Mouse (Mus musculus) G1E-ER4 (cell line): Measurements from ENCODE around the gene Arhgap29. TPM values are rescaled to one million over a fixed set of nuclear protein-coding genes. Genes with fewer than 3 reads are reported as not detected.

Source experiments
- GATA1 ChIP-seq: IDR thresholded peaks from one replicate; pipeline ENCODE4 v1.8.0; 2012; ENCODE audit warnings: low read length, inconsistent platforms
- polyA plus RNA-seq: library from polyadenylated mRNA; stranded (reverse); fragments of >175 nt; gene quantifications from 2 replicates; pipeline ENCODE4 v1.2.3, GENCODE M21; 2012

Gene Arhgap29
- polyA plus RNA-seq, 1 experiment: not detected

DNA sequence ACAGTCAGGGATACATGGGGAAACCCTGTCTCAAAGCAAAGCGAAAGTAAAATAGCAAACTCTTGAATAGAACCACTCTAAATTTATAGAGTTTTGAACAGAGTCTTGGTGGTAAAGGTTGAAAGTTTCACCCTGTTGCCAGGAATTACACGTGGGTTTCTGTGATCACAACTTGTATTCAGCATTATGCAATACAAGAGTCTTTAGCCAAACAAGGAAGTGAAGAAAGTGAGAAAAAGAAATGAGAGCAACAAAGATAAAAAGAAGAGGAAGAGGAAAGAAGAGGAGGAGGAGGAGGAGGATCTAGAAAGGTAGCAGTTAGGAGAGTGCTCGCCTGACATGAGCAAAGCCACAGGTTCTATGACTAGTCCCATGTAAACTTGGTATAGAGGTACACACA, 70.0 kb downstream of the Arhgap29 start:
- no peak for TF ChIP-seq GATA1

DNA sequence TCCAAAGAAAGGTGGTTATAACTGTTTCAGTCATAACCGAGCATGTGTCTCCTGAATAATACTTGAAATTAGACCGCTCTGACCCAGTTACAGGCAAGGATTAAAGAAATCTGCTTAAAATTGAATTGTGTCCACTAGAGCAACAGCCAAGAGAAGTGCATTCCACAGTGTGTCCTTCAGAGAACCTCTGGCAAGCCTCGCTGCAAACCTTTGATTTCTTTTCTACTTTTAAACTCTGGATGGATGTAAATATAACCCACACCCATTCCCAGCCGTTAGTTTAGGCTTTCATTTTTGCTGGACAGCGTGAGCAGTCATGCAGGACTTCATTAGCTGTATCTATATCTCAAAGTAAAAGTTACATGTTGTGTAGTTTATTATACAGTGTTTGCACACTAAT, 74.3 kb downstream of the Arhgap29 start:
- no peak for TF ChIP-seq GATA1

DNA sequence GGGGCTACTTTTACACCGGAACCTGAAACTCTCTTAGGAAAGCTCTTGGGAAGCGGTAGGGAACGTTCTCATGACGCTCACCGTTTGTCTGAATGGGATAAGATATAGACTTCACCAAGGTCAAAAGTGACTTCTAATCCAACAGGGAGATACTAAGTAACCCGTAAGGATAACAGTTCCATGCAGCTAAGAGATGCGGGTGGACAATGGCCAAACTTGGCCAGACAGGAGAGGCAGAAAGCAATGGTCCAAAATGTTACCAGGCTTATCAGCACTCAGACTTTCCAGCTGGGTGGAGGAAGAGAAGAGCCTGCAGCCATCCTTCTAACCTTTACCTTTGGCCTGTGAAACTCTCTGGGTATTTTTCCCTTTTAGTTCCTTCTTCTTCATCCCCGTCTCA, 75.4 kb downstream of the Arhgap29 start:
- TF ChIP-seq GATA1: no peak

DNA sequence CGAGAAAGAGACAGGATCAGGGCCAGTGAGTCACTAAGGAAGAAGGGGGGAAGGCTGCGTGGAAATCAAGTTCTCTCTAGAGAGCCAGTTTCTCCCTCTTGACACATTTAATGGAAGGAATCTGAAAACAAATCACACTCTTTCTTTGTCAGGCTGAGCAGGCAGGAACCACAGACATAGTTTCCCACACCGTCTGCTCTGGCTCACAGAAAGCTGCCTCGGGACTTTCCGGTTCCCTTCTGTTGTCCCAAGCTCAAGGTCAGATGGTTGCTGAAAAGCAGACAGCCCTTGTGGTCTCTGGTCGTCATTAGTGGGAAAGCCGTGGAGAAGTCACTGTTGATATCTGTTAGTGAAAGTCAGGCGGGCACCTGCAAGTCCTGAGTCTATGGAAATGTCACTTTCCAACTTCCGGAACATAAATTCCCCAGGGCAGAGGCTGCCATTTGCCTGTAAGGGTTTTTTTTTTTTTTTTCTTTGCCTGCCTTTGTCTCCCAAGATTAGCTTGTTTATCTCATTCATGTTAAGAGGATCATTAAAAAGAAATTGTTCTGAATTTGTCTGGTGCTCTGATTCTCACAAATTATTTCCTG, 81.0 kb downstream of the Arhgap29 start:
- TF ChIP-seq GATA1: no peak

DNA sequence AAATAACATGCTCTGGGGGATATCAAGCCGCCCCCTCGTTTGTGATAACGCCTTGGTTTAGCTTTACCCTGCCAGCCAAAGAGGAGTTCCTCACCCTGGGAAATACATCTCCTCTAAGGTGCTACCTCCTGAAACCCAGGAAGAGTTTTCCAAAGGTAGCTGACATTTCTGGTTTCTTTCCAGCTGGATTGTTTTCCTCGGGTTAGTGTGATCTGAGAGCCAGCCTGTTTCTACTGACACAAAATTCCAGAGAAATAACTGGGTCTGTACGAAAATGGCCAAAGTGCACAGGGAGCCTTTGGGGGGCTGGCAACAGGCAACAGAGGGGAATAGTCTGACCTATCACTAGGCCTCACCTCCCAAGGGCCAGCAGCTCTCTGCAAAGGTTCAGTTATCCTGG, 81.9 kb downstream of the Arhgap29 start:
- no peak for TF ChIP-seq GATA1

DNA sequence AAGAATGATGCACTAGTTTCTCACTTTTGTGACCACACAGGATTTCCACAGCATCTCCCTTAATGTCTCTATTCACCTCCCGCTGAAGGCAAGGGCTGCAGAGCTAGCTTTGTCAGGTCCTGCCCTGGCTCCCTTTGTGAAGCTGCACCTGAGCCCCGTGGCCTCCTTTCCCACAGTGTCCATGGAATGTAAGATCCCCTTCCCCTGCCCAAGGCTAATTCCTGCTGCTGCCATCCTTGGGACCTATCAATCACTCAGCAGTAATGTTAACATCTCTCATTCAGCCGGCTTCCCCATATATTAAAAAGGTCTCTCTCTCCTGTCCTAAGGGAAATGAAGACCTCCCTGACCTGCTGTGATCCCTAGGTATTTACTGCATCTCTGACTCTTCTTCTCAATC, 82.8 kb downstream of the Arhgap29 start:
- no peak for TF ChIP-seq GATA1

DNA sequence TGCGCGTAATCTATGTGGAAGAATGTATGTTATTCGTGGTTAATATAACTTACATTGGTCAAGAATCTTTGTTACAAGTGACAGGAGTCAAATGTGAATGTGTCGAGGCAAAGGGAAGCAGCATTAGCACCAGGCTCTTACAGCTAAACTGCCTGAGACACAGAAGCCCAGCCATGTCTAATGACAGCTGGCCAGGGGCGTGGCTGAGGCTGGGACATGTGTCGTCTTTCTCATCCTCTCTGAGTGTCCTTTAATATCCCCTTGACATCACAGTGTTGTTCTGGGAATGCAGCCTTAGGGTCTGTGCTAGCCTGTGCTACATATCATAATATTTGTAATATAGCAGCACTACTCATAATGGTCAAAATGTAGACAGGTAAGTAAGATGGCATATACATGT, 88.2 kb downstream of the Arhgap29 start:
- TF ChIP-seq GATA1: no peak

DNA sequence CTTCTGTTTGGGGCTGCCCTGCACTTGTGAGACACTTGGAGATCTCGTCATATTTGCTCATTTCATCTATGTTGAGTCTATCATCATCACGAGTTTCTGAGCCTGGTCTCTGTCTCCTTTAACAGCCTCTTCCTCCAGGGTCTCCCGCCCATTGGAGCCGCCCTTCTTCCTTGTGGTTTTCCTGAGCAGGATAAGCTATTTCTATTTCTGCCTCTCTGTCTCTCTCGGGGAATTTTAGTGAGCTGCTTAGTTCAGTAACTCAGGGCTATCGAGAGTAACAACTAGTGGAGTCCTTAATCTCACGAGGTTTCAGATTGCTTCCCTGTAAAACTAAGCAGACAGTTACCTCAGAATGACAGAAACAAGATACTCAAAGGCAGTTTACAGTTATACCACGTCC, 90.8 kb downstream of the Arhgap29 start:
- TF ChIP-seq GATA1: no peak

DNA sequence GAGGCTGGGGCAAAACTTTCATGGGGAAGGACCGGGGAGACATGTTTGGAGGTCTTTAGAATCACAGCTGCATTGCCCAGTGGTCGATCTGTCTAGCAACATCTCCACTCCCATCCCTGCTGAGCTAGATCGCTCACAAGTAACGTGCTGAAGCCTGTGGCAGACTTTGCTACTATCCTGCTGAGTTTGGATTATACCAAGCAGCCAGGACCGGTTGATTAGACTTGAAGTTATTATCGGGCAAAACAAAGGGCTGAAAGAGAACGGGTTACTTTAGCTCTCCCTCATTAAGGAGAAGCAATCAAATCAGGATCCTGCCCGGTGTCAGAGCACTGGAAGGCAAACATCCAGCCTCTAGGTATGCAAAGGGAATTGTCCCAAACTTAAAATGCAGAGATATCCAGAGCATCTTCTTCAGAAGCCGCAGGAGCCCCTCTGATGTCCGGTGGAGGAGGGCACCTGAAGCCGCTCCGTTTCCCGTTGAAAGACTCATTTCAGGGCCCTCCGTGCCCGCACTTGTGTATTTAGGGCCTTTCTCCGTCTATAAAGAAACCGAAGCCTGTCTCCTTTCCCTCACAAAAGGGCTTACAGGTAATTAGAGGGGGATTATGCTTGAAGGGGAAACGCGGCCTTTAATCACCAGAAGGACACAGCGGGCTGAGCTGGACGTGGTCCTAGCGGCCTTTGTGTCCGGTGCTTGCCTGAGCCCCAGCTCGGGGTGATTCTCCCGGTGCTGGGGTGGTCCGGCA, 91.6 kb downstream of the Arhgap29 start, which contains the start of gene Abca4:
TSS of gene Abca4 (plus strand) at position 645 of the 749 bp plus-strand sequence.
- no peak for TF ChIP-seq GATA1

DNA sequence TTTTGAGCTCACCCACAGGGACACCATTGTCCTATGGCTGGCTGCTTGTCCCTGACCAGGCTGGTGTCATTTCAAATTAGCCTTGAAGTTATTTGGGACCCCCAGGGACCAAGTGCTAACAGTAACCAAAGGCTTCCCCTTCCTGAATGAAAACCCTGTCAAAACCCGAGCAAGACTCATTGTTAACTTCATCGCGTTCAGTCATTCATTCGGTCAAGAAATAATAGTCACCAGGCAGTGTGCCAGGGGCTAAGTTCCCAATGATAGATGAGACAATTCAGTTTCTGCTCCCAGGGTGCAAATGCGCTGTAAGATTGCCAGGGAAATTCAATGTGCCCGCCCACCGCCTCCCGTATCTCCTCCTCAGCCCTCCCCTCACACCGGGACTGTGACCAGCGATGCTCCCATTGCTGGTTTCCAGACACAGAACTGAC, 93.9 kb downstream of the Arhgap29 start:
- no peak for TF ChIP-seq GATA1

DNA sequence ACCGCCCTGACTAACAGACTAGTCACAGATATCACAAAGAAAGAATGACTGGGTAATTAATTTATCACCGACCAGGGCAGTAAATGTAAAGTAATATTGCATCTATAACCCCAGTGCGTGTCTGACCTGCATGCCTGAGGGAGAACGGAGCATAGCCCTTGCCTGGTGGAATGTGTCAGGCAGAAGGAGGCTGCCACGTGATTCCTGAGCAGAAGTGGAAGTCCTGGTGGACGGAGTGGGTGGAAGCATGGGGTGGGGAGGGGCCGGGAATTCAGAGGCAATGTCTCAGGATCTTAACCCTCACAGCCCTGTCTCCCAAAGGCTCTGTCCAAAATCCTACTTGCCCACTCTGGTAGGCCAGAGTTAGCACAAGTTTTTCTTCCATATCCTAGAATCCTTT, 95.1 kb downstream of the Arhgap29 start:
- no peak for TF ChIP-seq GATA1

DNA sequence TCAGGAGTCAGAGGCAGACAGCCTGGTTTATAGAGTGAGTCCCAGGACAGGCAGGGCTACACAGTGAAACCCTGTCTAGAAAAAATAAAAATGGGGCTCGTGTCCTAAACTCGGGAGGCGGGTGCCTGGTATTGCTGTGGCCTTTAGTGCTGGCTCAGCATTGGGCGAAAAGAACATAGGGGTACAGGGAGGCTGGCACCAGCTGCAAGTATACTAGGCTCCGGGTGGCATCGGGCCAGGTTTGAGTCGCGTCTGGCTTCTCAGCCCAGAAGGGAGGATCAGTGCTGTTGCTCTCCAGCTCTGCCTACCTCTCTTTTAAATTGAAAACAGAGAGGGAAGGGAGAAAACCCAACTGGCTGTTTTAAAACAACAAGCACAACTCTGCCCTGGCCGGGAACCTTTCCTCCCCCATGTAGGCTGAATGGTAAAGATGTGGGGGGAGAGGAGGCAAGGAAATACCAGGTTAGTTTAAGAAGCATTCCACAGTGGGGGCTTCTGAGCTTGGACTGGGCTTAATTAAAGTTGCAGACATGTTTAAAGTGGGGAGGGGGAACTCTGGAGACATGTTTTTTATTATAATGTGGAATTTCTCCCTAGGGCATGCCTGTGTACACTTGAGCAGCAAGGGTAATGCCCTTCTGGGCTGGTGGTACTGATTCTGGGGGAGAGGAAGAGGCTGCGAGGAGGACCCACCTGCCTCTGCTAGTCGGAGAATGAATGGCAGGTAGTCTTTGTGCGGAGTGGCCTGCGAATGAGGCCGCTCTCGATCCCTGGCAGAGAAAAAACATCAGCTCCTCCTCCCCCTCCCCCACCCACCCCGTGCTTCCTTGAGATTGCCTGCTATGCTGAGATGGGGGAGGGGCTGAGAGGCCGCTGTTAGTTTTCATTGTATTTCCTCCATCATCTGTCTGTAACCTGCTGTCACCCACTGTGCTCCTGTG, 95.8 kb downstream of the Arhgap29 start:
- no peak for TF ChIP-seq GATA1

DNA sequence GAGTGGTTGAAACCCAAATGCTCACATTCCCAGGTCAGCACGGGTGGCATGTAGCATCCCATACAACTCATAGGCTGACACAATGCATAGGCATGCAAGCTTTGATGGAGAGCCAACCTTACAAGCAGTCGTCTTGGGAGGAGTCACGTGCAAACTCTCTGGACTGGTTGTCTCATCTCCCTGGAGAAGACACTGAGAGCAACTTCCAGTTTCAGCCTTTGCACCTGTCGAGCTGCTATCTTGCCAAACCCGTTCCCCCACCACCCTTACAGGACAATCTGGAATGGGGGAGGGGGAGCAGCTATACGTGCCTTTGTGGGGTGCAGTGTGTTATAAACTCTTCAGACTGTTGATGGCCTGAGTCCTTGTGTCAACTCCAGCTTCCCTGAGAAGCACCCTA, 96.8 kb downstream of the Arhgap29 start:
- TF ChIP-seq GATA1: no peak

DNA sequence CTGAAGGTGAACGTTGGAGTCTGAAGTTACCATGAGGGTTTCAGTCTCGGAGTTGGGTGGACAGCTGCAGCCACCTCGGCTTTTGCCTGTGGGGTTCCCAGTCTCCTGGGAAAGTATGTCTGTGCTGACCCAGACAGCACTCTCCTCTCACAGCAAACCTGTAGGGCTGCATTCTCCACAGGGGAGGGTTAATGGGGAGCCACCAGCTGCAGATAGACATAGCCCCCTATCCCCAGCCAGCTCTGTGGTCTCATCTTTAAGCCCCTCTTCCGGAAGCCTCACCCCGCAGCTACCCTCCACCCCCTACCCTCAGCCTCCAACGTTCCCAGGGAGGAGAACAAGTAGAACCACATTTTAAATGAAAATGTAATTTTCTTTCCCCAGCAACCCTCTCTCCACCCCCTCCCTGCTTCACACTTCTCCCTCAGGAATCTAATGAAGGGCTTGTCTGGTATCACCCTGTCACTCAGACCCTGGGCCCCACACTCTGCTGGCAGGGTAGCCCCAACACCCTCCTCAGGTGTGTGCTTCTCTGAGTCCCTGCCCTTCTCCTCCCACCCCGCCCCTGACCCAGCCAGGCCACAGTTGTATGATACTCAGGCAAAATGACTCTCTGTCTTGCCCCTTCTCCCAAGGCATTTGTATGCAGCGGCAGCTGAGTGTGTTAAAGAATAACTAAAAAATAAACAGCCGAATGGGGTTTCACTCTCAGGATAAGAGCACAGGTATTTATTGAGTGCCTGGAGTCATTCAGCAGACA, 106.3 kb downstream of the Arhgap29 start:
- TF ChIP-seq GATA1: no peak

DNA sequence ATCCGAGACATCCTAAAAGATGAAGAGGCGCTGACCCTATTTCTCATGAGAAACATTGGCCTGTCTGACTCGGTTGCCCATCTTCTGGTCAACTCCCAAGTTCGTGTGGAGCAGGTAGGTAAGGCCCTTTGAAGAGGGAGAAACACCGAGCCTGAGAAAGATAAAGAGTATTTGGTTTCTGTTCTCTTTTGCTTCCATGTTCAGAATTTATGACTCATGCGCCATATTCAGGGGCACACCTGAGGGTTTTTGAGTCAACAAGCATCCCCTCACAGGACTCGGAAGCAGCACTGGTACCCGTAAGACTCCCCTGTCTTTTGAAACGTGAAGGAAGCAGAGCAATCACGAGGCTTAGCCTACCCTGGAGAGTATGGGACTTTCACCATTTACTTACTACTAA, 110.2 kb downstream of the Arhgap29 start:
- TF ChIP-seq GATA1: no peak
